9 mouse cellular contexts compared by ENCODE assay signal in genomic region chr13:60486105-60486504, GRCm38 (mm10).
DNase-seq lines count a peak whose midpoint lies in the region; ATAC-seq and TF ChIP-seq lines count a peak whose summit lies in the region.
"Had no signal": no experiment of that assay in that cellular context is flagged by ENCODE, and none has a peak within 500 bp of the region (broad histone marks: within the 10 kb centered on the region; RNA-seq: fewer than 3 reads in every experiment).

No protein-coding gene starts in this region.

- TF ChIP-seq EP300 in liver, postnatal 0 days (IDR thresholded peaks at IDR 0.05; ENCODE audit: low read depth), result no peak

- no peak for TF ChIP-seq CTCF in liver, postnatal 0 days (IDR thresholded peaks at IDR 0.05; ENCODE audit: low read depth)

- no peaks in the 10 kb centered on the region for H3K9me3 ChIP-seq in liver, postnatal 0 days (ENCODE audit: low read length)
- no peaks in the 10 kb centered on the region for H3K9me3 ChIP-seq in liver, embryonic 12.5 days (replicated peaks)
- no peaks in the 10 kb centered on the region for H3K9me3 ChIP-seq in lung, embryonic 16.5 days (ENCODE audit: control insufficient read depth, low read length)
- H3K9me3 ChIP-seq in intestine, embryonic 15.5 days, result no peaks in the 10 kb centered on the region
- no peaks in the 10 kb centered on the region for H3K9me3 ChIP-seq in midbrain, embryonic 16.5 days (replicated peaks; ENCODE audit: control insufficient read depth, low read length, poor library complexity, severe bottlenecking)

- peaks cover 7% of the 10 kb centered on the region for H3K4me1 ChIP-seq in liver, postnatal 0 days (ENCODE audit: insufficient read depth)
- peaks cover 2% of the 10 kb centered on the region for H3K4me1 ChIP-seq in liver, embryonic 12.5 days
- peaks cover 21% of the 10 kb centered on the region for H3K4me1 ChIP-seq in lung, embryonic 16.5 days (replicated peaks; ENCODE audit: control insufficient read depth, insufficient read depth, low read length)
- H3K4me1 ChIP-seq in intestine, embryonic 15.5 days (replicated peaks), result peaks cover 2% of the 10 kb centered on the region
- H3K4me1 ChIP-seq in midbrain, embryonic 16.5 days (ENCODE audit: control insufficient read depth, insufficient read depth, low read length), result peaks cover under 1% of the 10 kb centered on the region; the same call in 1 of the 2 replicates

- 60% methylated on average over 2 of the region's 2 CpGs for WGBS in liver, postnatal 0 days (ENCODE audit: insufficient replicate concordance)
- 74% methylated on average over 2 of the region's 2 CpGs for WGBS in liver, embryonic 12.5 days (ENCODE audit: insufficient replicate concordance)
- WGBS in lung, embryonic 16.5 days, result 53% methylated on average over 2 of the region's 2 CpGs
- 71% methylated on average over 2 of the region's 2 CpGs for WGBS in intestine, embryonic 15.5 days
- WGBS in midbrain, embryonic 16.5 days, result 76% methylated on average over 2 of the region's 2 CpGs

- H3K4me2 ChIP-seq in liver, postnatal 0 days (ENCODE audit: low read depth, low read length), result no peak overlapping the region
- H3K4me2 ChIP-seq in liver, embryonic 12.5 days, result no peak overlapping the region
- no peak overlapping the region for H3K4me2 ChIP-seq in lung, embryonic 16.5 days (ENCODE audit: low read depth, low read length)
- H3K4me2 ChIP-seq in intestine, embryonic 15.5 days (replicated peaks), result no peak overlapping the region
- no peak overlapping the region for H3K4me2 ChIP-seq in midbrain, embryonic 16.5 days (ENCODE audit: low read length)

- 0 out of 2 replicates have a peak overlapping the region, but pooled peaks have one; percentile 3 for H3K27ac ChIP-seq in liver, postnatal 0 days (ENCODE audit: low read depth)
- H3K27ac ChIP-seq in liver, embryonic 12.5 days, result no peak overlapping the region
- H3K27ac ChIP-seq in lung, embryonic 16.5 days (ENCODE audit: low read length), result peak overlapping the region; percentile 29
- no peak overlapping the region for H3K27ac ChIP-seq in intestine, embryonic 15.5 days
- H3K27ac ChIP-seq in midbrain, embryonic 16.5 days (ENCODE audit: low read length), result no peak overlapping the region

- no peak overlapping the region for H3K9ac ChIP-seq in liver, postnatal 0 days (replicated peaks)
- H3K9ac ChIP-seq in liver, embryonic 12.5 days, result no peak overlapping the region
- H3K9ac ChIP-seq in lung, embryonic 16.5 days (ENCODE audit: low read length), result no peak overlapping the region
- H3K9ac ChIP-seq in intestine, embryonic 15.5 days, result no peak overlapping the region
- no peak overlapping the region for H3K9ac ChIP-seq in midbrain, embryonic 16.5 days (ENCODE audit: low read depth, low read length)

- H3K27me3 ChIP-seq in liver, postnatal 0 days (ENCODE audit: insufficient read depth, low read length), result no peaks in the 10 kb centered on the region
- H3K27me3 ChIP-seq in liver, embryonic 12.5 days (replicated peaks), result no peaks in the 10 kb centered on the region
- no peaks in the 10 kb centered on the region for H3K27me3 ChIP-seq in lung, embryonic 16.5 days (ENCODE audit: control insufficient read depth, insufficient read depth, low read depth, low read length)
- no peaks in the 10 kb centered on the region for H3K27me3 ChIP-seq in intestine, embryonic 15.5 days (replicated peaks)
- H3K27me3 ChIP-seq in midbrain, embryonic 16.5 days (ENCODE audit: control insufficient read depth, insufficient read depth, low read depth, low read length), result no peaks in the 10 kb centered on the region

- DNase-seq in liver, postnatal 0 days, result no peak
- peak; percentile 72 for DNase-seq in cerebellum, adult 11-12 months
- peak; percentile 59 to 67 for DNase-seq in gastrocnemius, postnatal 36 days
- DNase-seq in right cerebral cortex, postnatal 25 days, result no peak

- intact Hi-C loops in gastrocnemius, postnatal 36 days (cut with DNase I), result no loop called here

- no peak overlapping the region for H3K4me3 ChIP-seq in liver, postnatal 0 days (ENCODE audit: low read depth, low read length)
- no peak overlapping the region for H3K4me3 ChIP-seq in liver, embryonic 12.5 days
- no peak overlapping the region for H3K4me3 ChIP-seq in lung, embryonic 16.5 days (ENCODE audit: low read length)
- H3K4me3 ChIP-seq in intestine, embryonic 15.5 days (replicated peaks), result no peak overlapping the region
- no peak overlapping the region for H3K4me3 ChIP-seq in midbrain, embryonic 16.5 days (ENCODE audit: low read depth, low read length)
- H3K4me3 ChIP-seq: erythroblast, embryonic 14.5 days had no signal

- ATAC-seq in liver, postnatal 0 days, result no peak
- ATAC-seq in liver, embryonic 12.5 days, result no peak
- ATAC-seq in lung, embryonic 16.5 days (ENCODE audit: low read depth), result peak; percentile 62
- no peak for ATAC-seq in intestine, embryonic 15.5 days
- no peak for ATAC-seq in midbrain, embryonic 16.5 days

- no peaks in the 10 kb centered on the region for H3K36me3 ChIP-seq in liver, postnatal 0 days (replicated peaks; ENCODE audit: insufficient read depth, low read length)
- no peaks in the 10 kb centered on the region for H3K36me3 ChIP-seq in liver, embryonic 12.5 days
- H3K36me3 ChIP-seq in lung, embryonic 16.5 days (ENCODE audit: control insufficient read depth, insufficient read depth, low read length), result no peaks in the 10 kb centered on the region
- H3K36me3 ChIP-seq in intestine, embryonic 15.5 days, result no peaks in the 10 kb centered on the region
- no peaks in the 10 kb centered on the region for H3K36me3 ChIP-seq in midbrain, embryonic 16.5 days (ENCODE audit: control insufficient read depth, insufficient read depth, low read length)

Comparison
In these comparisons a context has a peak if more than half of its experiments do, and no peak if none do; other contexts are left out.
1. H3K27ac ChIP-seq: peak in liver, postnatal 0 days (single experiment) and lung, embryonic 16.5 days (single experiment); none in liver, embryonic 12.5 days (single experiment), intestine, embryonic 15.5 days (single experiment) and midbrain, embryonic 16.5 days (single experiment).
2. DNase-seq: peak in cerebellum, adult 11-12 months (single experiment) and gastrocnemius, postnatal 36 days (2 of 2); none in liver, postnatal 0 days (single experiment) and right cerebral cortex, postnatal 25 days (single experiment).